14 mouse cellular contexts compared by ENCODE assay signal in the genomic region with DNA sequence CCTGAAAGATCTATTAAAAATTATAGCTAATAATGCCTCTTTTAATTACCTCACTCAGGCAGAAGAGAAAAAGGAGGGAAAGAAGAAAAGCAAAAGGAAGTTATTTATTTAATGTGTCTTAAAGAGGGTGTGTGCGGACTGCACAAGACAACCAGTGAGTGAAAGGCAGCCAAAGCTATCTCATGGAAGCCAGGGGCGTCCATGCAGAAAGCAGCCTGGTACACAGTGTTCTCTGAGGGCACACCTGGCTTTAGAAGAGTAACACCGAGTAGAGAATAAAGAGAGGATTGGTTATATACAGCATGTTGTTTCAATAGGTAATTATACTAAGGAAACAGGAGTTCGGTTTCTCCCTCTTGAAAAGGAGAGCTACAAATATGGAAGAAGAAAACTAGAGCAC.
DNase-seq lines count a peak whose midpoint lies in the region.
"Had no signal": no experiment of that assay in that cellular context is flagged by ENCODE, and none has a peak within 500 bp of the region (broad histone marks: within the 10 kb centered on the region; RNA-seq: fewer than 3 reads in every experiment).

No protein-coding gene starts in this region.

- peak; percentile 33 for DNase-seq in kidney, adult 11 months
- DNase-seq in kidney, postnatal 10 days = no peak
- peak; percentile 85 for DNase-seq in kidney, adult 9 months
- no peak for DNase-seq in kidney, postnatal 4 days
- peak; percentile 52 for DNase-seq in kidney, postnatal 14 days
- DNase-seq in kidney, postnatal 36 days = peak; percentile 72 to 79
- no peak for DNase-seq in urinary bladder, postnatal 36 days (ENCODE audit: low spot score in 2 of 2)
- DNase-seq: adrenal gland, adult 8-10 months; adrenal gland, postnatal 36 days; cerebellum, adult 8-10 months; cerebellum, postnatal 25 days; gastrocnemius, postnatal 36 days; heart, adult 18-20 months; heart, postnatal 36 days had no signal

Comparison
In these comparisons a context has a peak if more than half of its experiments do, and no peak if none do; other contexts are left out.
1. DNase-seq: peak in kidney, adult 11 months (single experiment), kidney, adult 9 months (single experiment), kidney, postnatal 14 days (single experiment) and kidney, postnatal 36 days (2 of 2); none in kidney, postnatal 10 days (single experiment), kidney, postnatal 4 days (0 of 2) and urinary bladder, postnatal 36 days (0 of 2).